Mouse (Mus musculus) kidney, adult 2 months (tissue): ENCODE measurements around the gene Srrt.

Experiments used
- CTCF ChIP-seq: fragments of 200-500 bp; conservative IDR thresholded peaks from 2 replicates; pipeline ENCODE4 v1.5.1; 2011; ENCODE audit warnings: low read depth, mild to moderate bottlenecking, control low read depth, low read length, moderate library complexity, mixed read lengths; ENCODE audit not compliant: insufficient read depth, insufficient read length
- POLR2A ChIP-seq: fragments of 200-500 bp; IDR thresholded peaks from one replicate; pipeline ENCODE4 v1.6.1; 2011; ENCODE audit warnings: low read depth, low read length, control low read depth

DNA sequence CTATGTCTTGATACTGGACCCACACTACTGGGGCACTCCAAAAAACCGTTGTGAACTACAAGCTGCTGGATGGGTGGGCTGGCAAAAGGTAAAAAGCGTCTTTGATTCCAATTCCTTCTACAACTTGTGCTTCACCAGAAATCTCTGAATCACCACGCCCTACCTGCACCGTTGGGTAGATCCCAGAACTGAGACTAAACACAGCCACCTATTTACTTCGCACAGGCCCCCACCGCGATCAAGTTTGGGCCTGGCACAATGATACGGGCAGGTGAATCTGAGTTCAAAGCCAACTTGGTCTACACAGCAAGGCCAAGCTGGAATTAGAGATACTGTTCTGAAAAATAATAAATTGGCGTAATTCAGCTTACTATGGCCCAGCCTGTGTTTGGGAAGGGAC is 12.2 kb downstream of the Srrt start:
- no peak for TF ChIP-seq CTCF
- no peak for TF ChIP-seq POLR2A
